Mouse (Mus musculus): ENCODE measurements at regions not wholly inside any gene's neighbourhood (a gene's known extent, or its start where the extent isn't known, plus 50 kb on each side); places are given as distances from the start of the nearest gene placed in this dataset.

GRCm38 (mm10) chr10:84317960-84318359, 122.4 kb downstream of the Nuak1 start:
- H3K27me3 ChIP-seq (replicated peaks; ENCODE audit: control insufficient read depth, insufficient read depth, low read length): no peaks in the 10 kb centered on the region
- no peak overlapping the region for H3K4me2 ChIP-seq (ENCODE audit: low read length)
- H3K9ac ChIP-seq (ENCODE audit: low read length): no peak overlapping the region
- no peaks in the 10 kb centered on the region for H3K4me1 ChIP-seq (replicated peaks; ENCODE audit: control insufficient read depth, insufficient read depth, low read length)
- no peak overlapping the region for H3K4me3 ChIP-seq (ENCODE audit: low read depth, low read length)
- 54% methylated on average over 5 of the region's 5 CpGs for WGBS
- DNase-seq (ENCODE audit: low spot score): no peak
- ATAC-seq (replicated peaks; ENCODE audit: low FRiP score, low TSS enrichment, low read depth): no peak
- H3K36me3 ChIP-seq (ENCODE audit: control insufficient read depth, insufficient read depth, low read length): no peaks in the 10 kb centered on the region
- H3K9me3 ChIP-seq (ENCODE audit: control insufficient read depth, low read length): no peaks in the 10 kb centered on the region
- no peak overlapping the region for H3K27ac ChIP-seq (ENCODE audit: low read depth)

Measured in intestine, embryonic 14.5 days (tissue).